Mouse (Mus musculus) erythroblast, embryonic 14.5 days (primary cell): Measurements from ENCODE around the gene Grm1. TPM values are rescaled to one million over a fixed set of nuclear protein-coding genes. Genes with fewer than 3 reads are reported as not detected.

Source experiments
- H3K27me3 ChIP-seq: 2 replicates; pipeline ENCODE4 v1.6.1; 2012; ENCODE audit warnings: inconsistent platforms; ENCODE audit not compliant: control insufficient read depth
- H3K36me3 ChIP-seq: 2 replicates; pipeline ENCODE4 v1.6.1; 2012; ENCODE audit warnings: mild to moderate bottlenecking, inconsistent platforms; ENCODE audit not compliant: control insufficient read depth
- H3K4me1 ChIP-seq: 2 replicates; pipeline ENCODE4 v1.6.1; 2012; ENCODE audit warnings: inconsistent platforms; ENCODE audit not compliant: control insufficient read depth
- H3K4me3 ChIP-seq: replicated peaks from 2 replicates; pipeline ENCODE3; 2012; ENCODE audit warnings: moderate library complexity, mild to moderate bottlenecking, inconsistent platforms
- H3K9me3 ChIP-seq: 2 replicates; pipeline ENCODE4 v1.6.1; 2012; ENCODE audit warnings: low read length, inconsistent platforms, mixed read lengths; ENCODE audit not compliant: control insufficient read depth
- GATA1 ChIP-seq: IDR thresholded peaks from 2 replicates; pipeline ENCODE4 v1.6.1; 2012; ENCODE audit warnings: low read length, inconsistent platforms, mixed read lengths
- TAL1 ChIP-seq: IDR thresholded peaks from 3 replicates; pipeline ENCODE4 v1.6.1; 2012; ENCODE audit warnings: low read length, inconsistent platforms, mixed read lengths
- polyA plus RNA-seq: library from polyadenylated mRNA; stranded (reverse); fragments of >175 nt; gene quantifications from 2 replicates; pipeline ENCODE4 v1.2.3, GENCODE M21; 2012

Gene Grm1
- polyA plus RNA-seq, 1 experiment: 0.01 TPM

- H3K9me3 ChIP-seq: no peaks in the 10 kb centered on the region
- H3K36me3 ChIP-seq: no peaks in the 10 kb centered on the region
- H3K4me3 ChIP-seq: no peak overlapping the region
- TF ChIP-seq GATA1: no peak
- TF ChIP-seq TAL1: no peak
- H3K4me1 ChIP-seq: no peaks in the 10 kb centered on the region
- H3K27me3 ChIP-seq: no peaks in the 10 kb centered on the region
These were observed 85.4 kb downstream of the Grm1 start for GRCm38 (mm10) chr10:10996766-10997165.

DNA sequence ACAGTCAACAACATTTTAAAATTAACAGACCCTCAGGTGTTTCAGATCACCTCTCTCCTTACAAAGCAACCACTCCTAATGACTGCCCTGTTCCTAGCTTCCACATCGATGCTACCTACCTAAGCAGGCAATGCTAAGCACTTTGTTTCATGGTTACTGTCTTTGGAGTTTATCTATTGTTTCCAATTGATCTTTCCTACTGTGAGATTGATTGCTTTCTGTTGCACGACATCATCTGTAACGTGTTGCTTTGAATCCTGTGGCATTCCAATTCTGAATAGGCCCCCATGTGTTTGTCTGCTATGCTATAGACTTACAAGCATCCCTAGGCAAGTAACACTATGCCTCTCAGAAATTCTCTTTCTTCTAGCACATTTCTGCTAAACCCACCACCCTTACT is 90.4 kb downstream of the Grm1 start:
- no peaks in the 10 kb centered on the region for H3K36me3 ChIP-seq
- H3K27me3 ChIP-seq: no peaks in the 10 kb centered on the region
- H3K4me3 ChIP-seq: no peak overlapping the region
- no peaks in the 10 kb centered on the region for H3K4me1 ChIP-seq
- TF ChIP-seq GATA1 (no peak), TAL1 (no peak)
- no peaks in the 10 kb centered on the region for H3K9me3 ChIP-seq

GRCm38 (mm10) chr10:10971311-10971710 is 110.8 kb downstream of the Grm1 start:
- Histone ChIP-seq H3K36me3 (no peaks in the 10 kb centered on the region), H3K4me1 (no peaks in the 10 kb centered on the region), H3K27me3 (no peaks in the 10 kb centered on the region), H3K9me3 (no peaks in the 10 kb centered on the region; the same call in 1 of the 2 replicates), H3K4me3 (no peak overlapping the region)
- no peak for TF ChIP-seq GATA1
- TF ChIP-seq TAL1: no peak

GRCm38 (mm10) chr10:10964490-10965150 is 117.5 kb downstream of the Grm1 start:
- TF ChIP-seq GATA1 (no peak), TAL1 (no peak)
- peaks cover 5% of the 10 kb centered on the region for H3K9me3 ChIP-seq
- H3K4me3 ChIP-seq: no peak overlapping the region
- H3K4me1 ChIP-seq: no peaks in the 10 kb centered on the region
- H3K27me3 ChIP-seq: no peaks in the 10 kb centered on the region
- no peaks in the 10 kb centered on the region for H3K36me3 ChIP-seq

- no peaks in the 10 kb centered on the region for H3K27me3 ChIP-seq
- TF ChIP-seq TAL1 (no peak), GATA1 (no peak)
- no peaks in the 10 kb centered on the region for H3K36me3 ChIP-seq
- H3K4me1 ChIP-seq: no peaks in the 10 kb centered on the region
- no peak overlapping the region for H3K4me3 ChIP-seq
- H3K9me3 ChIP-seq: peaks cover 2% of the 10 kb centered on the region; the same call in 1 of the 2 replicates
These were observed 131.6 kb downstream of the Grm1 start for GRCm38 (mm10) chr10:10950557-10950956.

DNA sequence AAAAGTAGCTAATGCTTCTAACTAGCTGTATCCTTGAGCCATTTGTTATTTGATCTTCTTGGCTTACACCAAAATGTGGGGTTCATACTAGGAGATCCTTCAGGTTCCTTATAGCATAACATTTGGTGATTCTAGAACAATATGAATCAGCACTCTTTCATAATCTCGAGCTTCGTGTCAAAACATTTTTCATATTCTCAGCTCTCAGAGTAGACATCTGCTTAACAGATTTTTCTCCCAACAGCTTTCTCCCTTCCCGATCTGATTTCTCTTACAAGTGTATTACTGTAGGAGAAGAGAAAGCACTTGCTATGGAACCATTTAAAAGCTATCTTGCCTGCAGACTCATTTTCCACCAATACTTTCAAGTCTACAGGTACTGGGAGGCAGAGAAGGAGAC is 133.0 kb downstream of the Grm1 start:
- peaks cover 2% of the 10 kb centered on the region; the same call in 1 of the 2 replicates for H3K9me3 ChIP-seq
- no peaks in the 10 kb centered on the region for H3K27me3 ChIP-seq
- H3K4me3 ChIP-seq: no peak overlapping the region
- no peak for TF ChIP-seq TAL1
- no peak for TF ChIP-seq GATA1
- no peaks in the 10 kb centered on the region for H3K36me3 ChIP-seq
- no peaks in the 10 kb centered on the region for H3K4me1 ChIP-seq

- Histone ChIP-seq H3K4me1 (no peaks in the 10 kb centered on the region), H3K36me3 (no peaks in the 10 kb centered on the region), H3K27me3 (no peaks in the 10 kb centered on the region), H3K4me3 (no peak overlapping the region), H3K9me3 (peaks cover 2% of the 10 kb centered on the region; the same call in 1 of the 2 replicates)
- no peak for TF ChIP-seq TAL1
- TF ChIP-seq GATA1: no peak
These were observed 134.6 kb downstream of the Grm1 start for GRCm38 (mm10) chr10:10947531-10947930.

- H3K9me3 ChIP-seq: no peaks in the 10 kb centered on the region
- TF ChIP-seq TAL1 (no peak), GATA1 (no peak)
These were observed 138.2 kb downstream of the Grm1 start for GRCm38 (mm10) chr10:10944003-10944402.

DNA sequence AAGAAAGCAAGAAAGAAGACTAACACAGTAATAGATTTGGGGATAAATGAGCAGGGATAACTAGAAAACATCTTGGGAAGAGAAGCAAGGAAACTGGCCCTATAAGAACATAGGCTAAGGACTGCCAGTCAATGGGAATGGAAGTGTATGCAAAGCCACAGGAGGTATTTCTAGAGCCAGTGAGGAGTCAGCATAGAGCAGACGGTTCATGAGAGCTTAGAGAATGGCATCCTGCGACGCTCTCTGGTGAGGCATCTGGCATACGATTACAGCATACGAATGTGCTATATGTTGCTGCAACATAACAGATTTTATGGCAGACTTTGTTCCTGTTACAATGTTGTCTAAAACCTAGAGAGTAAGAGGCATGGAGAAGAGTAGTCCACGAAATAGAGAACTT is 139.9 kb downstream of the Grm1 start:
- H3K4me3 ChIP-seq: no peak overlapping the region
- H3K4me1 ChIP-seq: no peaks in the 10 kb centered on the region
- no peaks in the 10 kb centered on the region for H3K27me3 ChIP-seq
- no peaks in the 10 kb centered on the region for H3K9me3 ChIP-seq
- TF ChIP-seq GATA1 (no peak), TAL1 (no peak)
- no peaks in the 10 kb centered on the region for H3K36me3 ChIP-seq

More at GRCm38 (mm10) chr10:10944003-10944402, 138.2 kb downstream of the Grm1 start:
- H3K4me1 ChIP-seq: no peaks in the 10 kb centered on the region
- no peaks in the 10 kb centered on the region for H3K36me3 ChIP-seq
- no peak overlapping the region for H3K4me3 ChIP-seq
- no peaks in the 10 kb centered on the region for H3K27me3 ChIP-seq

- no peak overlapping the region for H3K4me3 ChIP-seq
- H3K9me3 ChIP-seq: peaks cover 2% of the 10 kb centered on the region; the same call in 1 of the 2 replicates
- H3K27me3 ChIP-seq: no peaks in the 10 kb centered on the region
- no peaks in the 10 kb centered on the region for H3K4me1 ChIP-seq
- no peaks in the 10 kb centered on the region for H3K36me3 ChIP-seq
- TF ChIP-seq TAL1 (no peak), GATA1 (no peak)
These were observed 146.3 kb downstream of the Grm1 start for GRCm38 (mm10) chr10:10935806-10936205.
